Mouse (Mus musculus) lung, postnatal 0 days (tissue): ENCODE results near the gene Med16. TPM values are rescaled to one million over a fixed set of nuclear protein-coding genes. Genes with fewer than 3 reads are reported as not detected.
"Not testable (repeated sequence)": the region's sequence is repeated elsewhere in the genome, so short reads cannot be mapped to it uniquely, and the experiment has no call there.

ENCODE experiments used
- ATAC-seq: fragments of 200-750 bp; cut with Nextera tagmentation; 2 replicates; pipeline ENCODE4 v1.8.0; 2017; ENCODE audit warnings: moderate library complexity
- DNase-seq: peaks from one replicate; pipeline ENCODE4 v3.0.0-alpha.2; 2016; ENCODE audit warnings: low spot score
- H3K27ac ChIP-seq: fragments of 300-500 bp; sonication (generic); 2 replicates; pipeline ENCODE4 v1.5.1; 2014; ENCODE audit warnings: antibody characterized with exemption, mild to moderate bottlenecking, low read length, mixed read lengths
- H3K27me3 ChIP-seq: fragments of 300-500 bp; sonication (generic); replicated peaks from 2 replicates; pipeline ENCODE4 v1.6.1; 2014; ENCODE audit warnings: low read length, mixed read lengths; ENCODE audit not compliant: insufficient read depth
- H3K36me3 ChIP-seq: fragments of 300-500 bp; sonication (generic); 2 replicates; pipeline ENCODE4 v1.6.1; 2014; ENCODE audit warnings: low read length, mixed read lengths; ENCODE audit not compliant: insufficient read depth
- H3K4me1 ChIP-seq: fragments of 300-500 bp; sonication (generic); 2 replicates; pipeline ENCODE4 v1.6.1; 2014; ENCODE audit warnings: antibody characterized with exemption, low read depth, low read length, mixed read lengths; ENCODE audit not compliant: insufficient read depth
- H3K4me2 ChIP-seq: fragments of 300-500 bp; sonication (generic); replicated peaks from 2 replicates; pipeline ENCODE4 v1.6.1; 2014; ENCODE audit warnings: low read depth, mild to moderate bottlenecking, low read length, moderate library complexity, mixed read lengths
- H3K4me3 ChIP-seq: fragments of 300-500 bp; sonication (generic); 2 replicates; pipeline ENCODE4 v1.5.1; 2014; ENCODE audit warnings: low read depth, low read length
- H3K9ac ChIP-seq: fragments of 300-500 bp; sonication (generic); replicated peaks from 2 replicates; pipeline ENCODE4 v1.6.1; 2014; ENCODE audit warnings: low read depth, mild to moderate bottlenecking
- H3K9me3 ChIP-seq: fragments of 300-500 bp; sonication (generic); 2 replicates; pipeline ENCODE4 v1.6.1; 2016; ENCODE audit warnings: low read length, mixed read lengths
- CTCF ChIP-seq: IDR thresholded peaks from 2 replicates; pipeline ENCODE4 v1.5.1; 2016; ENCODE audit warnings: antibody characterized with exemption, mild to moderate bottlenecking
- EP300 ChIP-seq: IDR thresholded peaks from 2 replicates; pipeline ENCODE4 v1.6.1; 2016; ENCODE audit warnings: antibody characterized with exemption, mild to moderate bottlenecking, control low read depth
- WGBS: fragments of 180-500 bp; shearing (Covaris S2); extraction: QIAGEN DNeasy Blood & Tissue Kit; methylation state at CpG from one replicate; pipeline ENCODE4 v1.1.7; 2014; 5-methylcytosine and 5-hydroxymethylcytosine counted together
- polyA plus RNA-seq: library from polyadenylated mRNA; unstranded; fragments of >200 nt; fragmentation: Nextera tagmentation; extraction: Ambion mirVana; gene quantifications from 2 replicates; pipeline ENCODE4 v1.2.1, GENCODE M21; 2015

Gene Med16
- polyA plus RNA-seq, 1 experiment from 2014 or later, result 32.8 TPM

DNA sequence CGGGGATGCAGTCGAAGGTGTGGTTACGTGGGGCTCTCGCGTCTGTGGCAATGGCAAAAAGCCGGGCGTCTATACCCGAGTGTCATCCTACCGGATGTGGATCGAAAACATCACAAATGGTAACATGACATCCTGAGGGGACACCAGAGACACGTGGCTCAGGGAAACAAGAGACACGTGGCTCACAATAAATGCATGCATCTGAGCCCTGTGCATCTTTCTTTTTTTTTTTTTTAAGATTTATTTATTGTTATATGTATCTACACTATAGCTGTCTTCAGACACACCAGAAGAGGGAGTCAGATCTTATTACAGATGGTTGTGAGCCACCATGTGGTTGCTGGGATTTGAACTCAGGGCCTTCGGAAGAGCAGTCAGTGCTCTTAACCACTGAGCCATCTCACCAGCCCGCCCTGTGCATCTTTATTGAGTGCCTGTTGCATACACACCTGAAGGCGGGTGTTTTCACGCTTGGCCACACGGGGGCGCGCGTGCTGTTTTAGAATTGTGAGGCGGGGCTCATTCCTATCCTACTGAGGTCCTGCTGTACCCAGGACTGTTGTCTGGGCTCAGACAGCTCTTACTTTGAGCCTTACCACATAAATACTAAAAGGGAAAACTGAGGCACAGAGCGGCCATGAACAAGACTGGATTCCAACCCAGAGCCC, 16.1 kb downstream of the Med16 start:
- not testable (repeated sequence) for H3K36me3 ChIP-seq, H3K4me2 ChIP-seq, H3K27ac ChIP-seq, H3K9me3 ChIP-seq, H3K27me3 ChIP-seq, H3K9ac ChIP-seq, H3K4me3 ChIP-seq, H3K4me1 ChIP-seq
- WGBS, result 37% methylated on average over 22 of the region's 22 CpGs
- peak; percentile 83 for DNase-seq
- ATAC-seq, result peak; percentile 56
- TF ChIP-seq CTCF, result peak; percentile 87

- Histone ChIP-seq H3K36me3 (no peaks in the 10 kb centered on the region), H3K4me1 (no peaks in the 10 kb centered on the region; the same call in 1 of the 2 replicates), H3K4me2 (no peak within 1 kb of the TSS), H3K27me3 (no peaks in the 10 kb centered on the region), H3K9ac (no peak within 1 kb of the TSS), H3K27ac (no peak within 1 kb of the TSS), H3K9me3 (no peaks in the 10 kb centered on the region), H3K4me3 (no peak within 1 kb of the TSS)
- no peak for TF ChIP-seq CTCF
- TF ChIP-seq EP300, result no peak
- WGBS, result 46% methylated on average over 5 of the region's 5 CpGs
- DNase-seq, result no peak
- no peak for ATAC-seq
Observed at GRCm38 (mm10) chr10:79890670-79891069, 18.1 kb downstream of the Med16 start, which contains the start of gene Cfd. Cfd (plus strand) TSS chr10:79890853.

GRCm38 (mm10) chr10:79889386-79889785, 19.3 kb downstream of the Med16 start:
- Histone ChIP-seq H3K4me3 (no peak overlapping the region), H3K27ac (no peak overlapping the region), H3K9me3 (no peaks in the 10 kb centered on the region), H3K4me1 (peaks cover 2% of the 10 kb centered on the region; the same call in 1 of the 2 replicates), H3K27me3 (no peaks in the 10 kb centered on the region), H3K9ac (no peak overlapping the region), H3K4me2 (no peak overlapping the region), H3K36me3 (no peaks in the 10 kb centered on the region)
- no peak for ATAC-seq
- TF ChIP-seq CTCF, result no peak
- no peak for TF ChIP-seq EP300
- peak; percentile 65 for DNase-seq
- 30% methylated on average over 2 of the region's 2 CpGs for WGBS

GRCm38 (mm10) chr10:79886611-79887010, 22.1 kb downstream of the Med16 start:
- H3K27me3 ChIP-seq, result no peaks in the 10 kb centered on the region
- DNase-seq (no peak), ATAC-seq (no peak)
- no peak for TF ChIP-seq EP300
- no peak for TF ChIP-seq CTCF
- H3K9me3 ChIP-seq, result no peaks in the 10 kb centered on the region
- H3K9ac ChIP-seq, result no peak overlapping the region
- H3K4me1 ChIP-seq, result 0 out of 2 replicates have a peak, but pooled peaks cover 4% of the 10 kb centered on the region
- no peak overlapping the region for H3K4me2 ChIP-seq
- no peaks in the 10 kb centered on the region for H3K36me3 ChIP-seq
- H3K27ac ChIP-seq, result no peak overlapping the region
- 78% methylated on average over 8 of the region's 8 CpGs for WGBS
- H3K4me3 ChIP-seq, result no peak overlapping the region

DNA sequence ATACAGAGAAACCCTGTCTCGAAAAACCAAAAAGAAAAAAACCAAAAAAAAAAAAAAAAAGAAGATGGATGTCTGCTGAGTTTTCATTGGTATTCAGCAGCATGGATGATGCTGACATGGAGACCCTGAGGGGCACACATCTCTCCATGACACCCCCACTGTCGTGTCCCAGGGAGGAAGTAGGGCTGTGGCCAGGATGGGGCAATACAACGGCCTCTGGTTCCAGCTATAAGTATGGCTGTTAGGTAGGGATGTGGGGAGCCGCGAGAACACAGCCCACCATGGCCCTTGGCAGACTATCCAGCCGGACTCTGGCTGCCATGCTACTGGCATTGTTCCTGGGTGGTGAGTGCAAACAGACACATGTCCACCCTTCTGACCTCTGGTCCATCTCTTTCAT, 22.7 kb downstream of the Med16 start, which contains the start of gene Elane:
Gene Elane, plus strand, starts transcription at position 194 of the 400 bp plus-strand sequence.
- DNase-seq, result no peak
- no peaks in the 10 kb centered on the region for H3K36me3 ChIP-seq
- no peak within 1 kb of the TSS for H3K9ac ChIP-seq
- no peak within 1 kb of the TSS for H3K27ac ChIP-seq
- H3K27me3 ChIP-seq, result no peaks in the 10 kb centered on the region
- no peak within 1 kb of the TSS for H3K4me3 ChIP-seq
- ATAC-seq, result no peak
- 67% methylated on average over 6 of the region's 6 CpGs for WGBS
- 0 out of 2 replicates have a peak, but pooled peaks cover 4% of the 10 kb centered on the region for H3K4me1 ChIP-seq
- H3K9me3 ChIP-seq, result no peaks in the 10 kb centered on the region
- H3K4me2 ChIP-seq, result no peak within 1 kb of the TSS
- TF ChIP-seq CTCF (no peak), EP300 (no peak)

DNA sequence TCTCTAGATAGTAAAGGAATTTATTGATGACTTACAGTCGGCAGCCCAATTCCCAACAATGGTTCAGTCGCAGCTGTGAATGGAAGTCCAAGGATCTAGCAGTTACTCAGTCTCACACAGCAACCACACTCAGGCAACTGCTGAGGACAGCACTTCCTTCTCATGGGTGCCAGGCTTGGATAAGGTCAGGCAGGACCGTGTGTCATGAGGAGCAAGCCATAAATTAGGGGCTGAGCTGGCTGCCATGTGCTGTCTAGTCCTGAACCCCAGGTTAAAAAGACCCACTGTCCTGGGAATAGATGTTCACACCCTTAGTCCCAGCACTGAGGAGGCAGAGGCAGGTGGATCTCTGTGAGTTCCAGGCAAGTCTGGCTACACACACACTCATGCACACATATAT, 23.8 kb downstream of the Med16 start:
- ATAC-seq, H3K36me3 ChIP-seq: not testable (repeated sequence)

More for the DNA sequence above, 23.8 kb downstream of the Med16 start:
- H3K9ac ChIP-seq, H3K9me3 ChIP-seq, H3K27me3 ChIP-seq, H3K4me2 ChIP-seq, DNase-seq, H3K27ac ChIP-seq, H3K4me1 ChIP-seq, H3K4me3 ChIP-seq: not testable (repeated sequence)
- WGBS, result 50% methylated on average over 2 of the region's 3 CpGs
